Mouse (Mus musculus) limb, embryonic 14.5 days (tissue): Measurements from ENCODE around the gene Plekhm2. TPM values are rescaled to one million over a fixed set of nuclear protein-coding genes. Genes with fewer than 3 reads are reported as not detected.

Experiments
- ATAC-seq: fragments of 200-750 bp; cut with Nextera tagmentation; 2 replicates; pipeline ENCODE4 v1.8.0; 2017; ENCODE audit warnings: low read depth, moderate number of reproducible peaks, moderate TSS enrichment; ENCODE audit not compliant: low FRiP score
- DNase-seq: peaks from one replicate; pipeline ENCODE4 v3.0.0-alpha.2; 2015; ENCODE audit warnings: low spot score
- H3K27ac ChIP-seq: fragments of 300-500 bp; sonication (generic); replicated peaks from 2 replicates; pipeline ENCODE4 v1.5.1; 2014; ENCODE audit warnings: low read depth, mild to moderate bottlenecking, low read length, moderate library complexity, mixed read lengths
- H3K27me3 ChIP-seq: fragments of 300-500 bp; sonication (generic); 2 replicates; pipeline ENCODE4 v1.6.1; 2014; ENCODE audit warnings: low read length, mixed read lengths; ENCODE audit not compliant: control insufficient read depth, insufficient read depth
- H3K36me3 ChIP-seq: fragments of 300-500 bp; sonication (generic); 2 replicates; pipeline ENCODE4 v1.6.1; 2014; ENCODE audit warnings: mild to moderate bottlenecking, low read length, moderate library complexity, mixed read lengths; ENCODE audit not compliant: control insufficient read depth, insufficient read depth
- H3K4me1 ChIP-seq: fragments of 300-500 bp; sonication (generic); 2 replicates; pipeline ENCODE4 v1.6.1; 2014; ENCODE audit warnings: antibody characterized with exemption, low read length, mixed read lengths; ENCODE audit not compliant: control insufficient read depth, insufficient read depth
- H3K4me2 ChIP-seq: fragments of 300-500 bp; sonication (generic); replicated peaks from 2 replicates; pipeline ENCODE4 v1.6.1; 2014; ENCODE audit warnings: low read depth, mild to moderate bottlenecking, low read length, moderate library complexity; ENCODE audit not compliant: severe bottlenecking
- H3K4me3 ChIP-seq: fragments of 300-500 bp; sonication (generic); replicated peaks from 2 replicates; pipeline ENCODE4 v1.5.1; 2014; ENCODE audit warnings: low read length
- H3K9ac ChIP-seq: fragments of 300-500 bp; sonication (generic); 2 replicates; pipeline ENCODE4 v1.6.1; 2014; ENCODE audit warnings: mild to moderate bottlenecking, low read depth, low read length, moderate library complexity; ENCODE audit not compliant: severe bottlenecking
- H3K9me3 ChIP-seq: fragments of 300-500 bp; sonication (generic); 2 replicates; pipeline ENCODE4 v1.6.1; 2016; ENCODE audit warnings: low read length; ENCODE audit not compliant: control insufficient read depth
- POLR2A ChIP-seq: fragments of 200-500 bp; IDR thresholded peaks from 2 replicates; pipeline ENCODE4 v1.8.0; 2012; ENCODE audit warnings: inconsistent platforms, mild to moderate bottlenecking, moderate library complexity, borderline replicate concordance; ENCODE audit not compliant: insufficient read depth, insufficient read length; ENCODE audit errors: extremely low read depth
- WGBS: fragments of 180-500 bp; shearing (Covaris S2); extraction: QIAGEN DNeasy Blood & Tissue Kit; methylation state at CpG from one replicate; pipeline ENCODE4 v1.1.7; 2014; 5-methylcytosine and 5-hydroxymethylcytosine counted together
- polyA plus RNA-seq, 2 experiments: library from polyadenylated mRNA; depleted of rRNA in 1 of 2; stranded (reverse) in 1 of 2; unstranded in 1 of 2; fragments of >200 nt; fragmentation: Nextera tagmentation in 1 of 2; extraction: Ambion mirVana in 1 of 2; gene quantifications; 2 replicates each; pipeline versions ENCODE4 v1.2.1 to v1.2.3; 2012 to 2014

The Plekhm2 gene
- polyA plus RNA-seq, 2 experiments: 4.9 to 51.8 TPM

DNA sequence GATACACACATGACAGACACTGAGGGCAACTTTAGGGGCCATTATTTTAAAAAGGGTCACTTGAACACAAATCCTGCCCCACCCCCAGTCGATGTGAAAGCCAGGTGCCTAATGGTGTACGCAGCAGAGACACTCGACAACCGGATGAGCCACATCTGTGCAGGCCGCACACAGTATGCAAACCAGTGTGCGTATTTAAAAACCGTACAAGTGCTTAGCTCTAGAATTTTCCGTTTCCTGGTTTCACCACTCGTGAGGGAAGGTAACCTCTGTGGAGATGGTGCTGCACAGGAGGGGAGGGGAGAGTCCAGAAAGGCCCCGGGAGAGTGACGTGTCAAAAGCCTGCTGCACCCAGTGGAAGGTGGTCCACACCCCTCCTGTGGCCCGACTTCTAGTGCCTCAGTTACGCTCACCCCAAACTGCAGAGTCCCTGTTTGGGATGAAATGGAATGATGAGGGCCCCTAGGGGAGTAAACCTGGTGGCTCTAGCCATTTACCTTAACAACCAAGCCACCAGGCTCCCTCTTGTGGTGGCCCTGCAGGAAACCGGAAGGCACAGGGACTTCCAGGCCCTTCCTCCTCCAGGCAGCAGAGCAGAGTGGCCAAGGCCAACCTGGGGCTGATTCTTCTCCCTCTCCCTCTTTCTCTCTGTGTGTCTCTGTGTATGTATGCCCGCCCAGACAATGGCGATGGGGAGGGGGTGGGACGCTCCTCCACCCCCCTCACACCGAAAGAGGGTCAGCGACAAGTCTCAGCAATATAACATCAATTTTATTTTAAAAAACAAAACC is 39.5 kb downstream of the Plekhm2 start:
- Histone ChIP-seq H3K27ac (no peak overlapping the region), H3K4me3 (no peak overlapping the region), H3K4me2 (no peak overlapping the region), H3K9ac (no peak overlapping the region), H3K36me3 (peaks cover 52% of the 10 kb centered on the region), H3K27me3 (no peaks in the 10 kb centered on the region), H3K4me1 (no peaks in the 10 kb centered on the region), H3K9me3 (no peaks in the 10 kb centered on the region)
- TF ChIP-seq POLR2A: no peak
- WGBS: 79% methylated on average over 19 of the region's 19 CpGs
- ATAC-seq: no peak
- no peak for DNase-seq

DNA sequence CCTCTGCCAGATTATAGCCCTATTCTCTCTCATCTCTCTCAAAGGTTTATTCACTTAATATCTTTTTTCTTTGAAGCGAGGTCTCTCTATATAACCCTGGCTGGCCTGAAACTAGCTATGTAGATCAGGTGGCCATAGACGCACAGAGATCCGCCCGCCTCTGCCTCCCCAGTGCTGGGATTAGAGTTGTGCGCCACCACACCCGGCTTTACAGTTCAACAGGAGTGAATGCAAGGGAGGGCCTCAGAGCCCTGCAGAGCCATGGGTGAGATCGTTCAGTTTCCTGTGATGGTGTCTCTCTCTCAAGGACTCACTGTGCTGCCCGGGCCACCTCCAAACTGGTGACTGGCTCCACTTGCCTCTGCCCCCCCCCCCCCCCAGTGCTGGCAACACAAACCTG is 40.6 kb downstream of the Plekhm2 start:
- no peak for TF ChIP-seq POLR2A
- no peak overlapping the region for H3K9ac ChIP-seq
- DNase-seq (no peak), ATAC-seq (no peak)
- H3K27ac ChIP-seq: no peak overlapping the region
- H3K4me1 ChIP-seq: no peaks in the 10 kb centered on the region
- H3K36me3 ChIP-seq: peaks cover 42% of the 10 kb centered on the region
- no peaks in the 10 kb centered on the region for H3K27me3 ChIP-seq
- no peak overlapping the region for H3K4me2 ChIP-seq
- H3K9me3 ChIP-seq: no peaks in the 10 kb centered on the region
- no peak overlapping the region for H3K4me3 ChIP-seq
- WGBS: 94% methylated on average over 8 of the region's 8 CpGs

DNA sequence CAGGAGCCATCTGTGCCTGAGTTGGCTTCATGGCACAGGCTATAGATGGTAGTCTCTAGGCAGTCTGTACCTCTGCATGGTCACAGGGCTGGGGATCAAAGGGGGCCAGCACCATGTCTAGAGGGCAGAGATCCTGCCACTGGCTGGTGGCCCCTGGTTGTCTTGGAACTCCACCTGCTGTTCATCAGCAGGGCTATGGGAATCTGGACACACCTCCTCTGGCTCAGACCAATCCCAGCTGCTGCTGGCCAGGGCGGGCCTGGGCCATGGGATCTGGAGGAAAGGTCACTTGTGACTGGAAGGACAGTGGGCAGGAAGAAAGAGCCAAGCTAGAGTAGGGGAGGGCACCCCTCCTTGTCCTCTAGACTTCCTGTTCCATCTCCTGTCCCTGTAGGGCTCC is 41.0 kb downstream of the Plekhm2 start, which contains the start of gene Slc25a34:
Gene Slc25a34, minus strand, starts transcription at position 156 of the 400 bp plus-strand sequence.
- Histone ChIP-seq H3K4me1 (0 out of 2 replicates have a peak, but pooled peaks cover 3% of the 10 kb centered on the region), H3K27ac (no peak within 1 kb of the TSS), H3K9ac (no peak within 1 kb of the TSS), H3K9me3 (no peaks in the 10 kb centered on the region), H3K4me2 (no peak within 1 kb of the TSS), H3K36me3 (peaks cover 37% of the 10 kb centered on the region), H3K27me3 (no peaks in the 10 kb centered on the region), H3K4me3 (no peak within 1 kb of the TSS)
- ATAC-seq (no peak), DNase-seq (no peak)
- no peak for TF ChIP-seq POLR2A
- 0% methylated on average over 1 of the region's 1 CpGs for WGBS

DNA sequence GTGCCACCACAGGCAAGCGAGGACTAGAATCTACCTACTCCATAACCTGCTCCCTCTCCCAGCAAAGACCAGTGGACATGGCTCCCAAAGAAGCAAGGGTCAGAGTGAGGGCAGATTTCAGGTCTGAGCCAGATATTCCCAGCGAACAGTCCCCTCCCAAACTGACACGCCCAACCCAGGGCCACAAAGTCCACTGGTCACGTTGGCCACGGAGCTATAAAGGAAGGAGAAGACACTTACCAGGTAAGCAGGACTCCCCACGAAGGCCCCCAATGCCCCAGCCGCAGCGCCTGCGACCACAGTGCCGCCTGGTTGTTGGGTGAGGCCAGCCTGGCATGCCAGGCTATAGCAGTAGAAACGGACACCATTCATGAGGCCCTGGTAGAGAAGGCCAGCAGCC is 41.7 kb downstream of the Plekhm2 start:
- WGBS: 79% methylated on average over 11 of the region's 11 CpGs
- Histone ChIP-seq H3K4me1 (0 out of 2 replicates have a peak, but pooled peaks cover 3% of the 10 kb centered on the region), H3K27ac (no peak overlapping the region), H3K4me3 (no peak overlapping the region), H3K9ac (no peak overlapping the region), H3K27me3 (no peaks in the 10 kb centered on the region), H3K9me3 (no peaks in the 10 kb centered on the region), H3K4me2 (no peak overlapping the region), H3K36me3 (peaks cover 31% of the 10 kb centered on the region)
- ATAC-seq: no peak
- TF ChIP-seq POLR2A: no peak
- no peak for DNase-seq

DNA sequence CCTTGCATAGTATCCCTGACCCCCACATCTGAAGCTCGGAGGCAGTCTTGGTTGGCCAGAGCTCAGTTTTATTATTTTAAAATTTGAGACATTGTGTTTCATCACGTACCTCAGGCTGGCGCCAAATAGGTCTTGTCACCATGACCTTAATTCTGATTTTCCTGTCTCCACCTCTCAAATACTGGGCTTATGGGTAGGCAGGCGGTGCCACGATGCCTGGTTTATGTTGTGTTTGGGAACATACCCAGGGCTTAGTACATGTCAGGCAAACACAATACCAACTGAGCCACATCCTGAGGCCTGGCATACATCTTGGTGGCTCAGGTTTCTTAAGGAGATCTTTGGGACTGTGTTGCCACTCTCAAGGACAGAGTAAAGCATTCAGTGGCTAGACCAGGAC is 42.1 kb downstream of the Plekhm2 start:
- ATAC-seq: no peak
- WGBS: 82% methylated on average over 5 of the region's 5 CpGs

More for the DNA sequence above, 42.1 kb downstream of the Plekhm2 start:
- TF ChIP-seq POLR2A: no peak
- Histone ChIP-seq H3K9ac (no peak overlapping the region), H3K27ac (no peak overlapping the region), H3K4me1 (0 out of 2 replicates have a peak, but pooled peaks cover 3% of the 10 kb centered on the region), H3K4me2 (no peak overlapping the region), H3K4me3 (no peak overlapping the region), H3K36me3 (peaks cover 26% of the 10 kb centered on the region), H3K9me3 (no peaks in the 10 kb centered on the region), H3K27me3 (no peaks in the 10 kb centered on the region)
- no peak for DNase-seq
